Mouse (Mus musculus) embryo, embryonic 10 days (tissue): ENCODE data around the gene Tmie.
"Not testable (repeated sequence)": the region's sequence is repeated elsewhere in the genome, so short reads cannot be mapped to it uniquely, and the experiment has no call there.

Experiments
- DNase-seq: peaks from one replicate; pipeline ENCODE4 v3.0.0-alpha.2; 2015; ENCODE audit warnings: low spot score

The Tmie gene

GRCm38 (mm10) chr9:110834961-110835360 lies 45.0 kb downstream of the Tmie start:
- no peak for DNase-seq

- DNase-seq = no peak
These were observed 45.5 kb downstream of the Tmie start, which contains the start of gene Prss45 for GRCm38 (mm10) chr9:110834411-110834810. Gene Prss45, plus strand, starts transcription at chr9:110834588.

- no peak for DNase-seq
These were observed 46.9 kb downstream of the Tmie start for GRCm38 (mm10) chr9:110833021-110833420.

GRCm38 (mm10) chr9:110826390-110826789 lies 53.5 kb downstream of the Tmie start, which contains the start of gene Prss43:
Gene Prss43, plus strand, starts transcription at chr9:110826690.
- DNase-seq = no peak

- DNase-seq = no peak
These were observed 54.1 kb downstream of the Tmie start for GRCm38 (mm10) chr9:110825832-110826231.

- DNase-seq = no peak
These were observed 54.5 kb downstream of the Tmie start for GRCm38 (mm10) chr9:110825426-110825825.

- DNase-seq = no peak
These were observed 58.5 kb downstream of the Tmie start for GRCm38 (mm10) chr9:110821436-110821835.

- not testable (repeated sequence) for DNase-seq
These were observed 59.4 kb downstream of the Tmie start for GRCm38 (mm10) chr9:110820546-110820945.
